Mouse (Mus musculus) left cerebral cortex, postnatal 25 days (tissue): ENCODE results near the gene Adcy4. TPM values are rescaled to one million over a fixed set of nuclear protein-coding genes. Genes with fewer than 3 reads are reported as not detected.
"Not testable (repeated sequence)": the region's sequence is repeated elsewhere in the genome, so short reads cannot be mapped to it uniquely, and the experiment has no call there.

Experiments
- DNase-seq, 2 experiments: peaks; one replicate each; pipeline ENCODE4 v3.0.0; 2022; ENCODE audit warnings: low spot score in 2 of 2, mixed read lengths in 1 of 2
- intact Hi-C: fragments of 180-260 bp; cut with DNase I; formaldehyde crosslinking; loops from one replicate; pipeline ENCODE4 v1.15.1; 2025
- total RNA-seq, 2 experiments: library from RNA; stranded (reverse); gene quantifications; 2 replicates each; pipeline ENCODE4 v1.2.3; 2021

Gene Adcy4
- total RNA-seq, 2 experiments from 2014 or later = 3.8 to 7.1 TPM

GRCm38 (mm10) chr14:55763166-55763565 is 20.7 kb downstream of the Adcy4 start:
- peak in 1 of 2 experiments; percentile 27 for DNase-seq
- intact Hi-C loops = no loop called here

GRCm38 (mm10) chr14:55762001-55762821 is 21.7 kb downstream of the Adcy4 start:
- DNase-seq = peak; percentile 24 to 47
- intact Hi-C loops = no loop called here

GRCm38 (mm10) chr14:55761163-55761562 is 22.7 kb downstream of the Adcy4 start, which contains the start of gene Ltb4r2:
TSS of gene Ltb4r2 (plus strand) at chr14:55761428.
- intact Hi-C loops = no loop called here
- DNase-seq = no peak

- DNase-seq = peak; percentile 85 to 88
- intact Hi-C loops = not testable (repeated sequence)
Measured at GRCm38 (mm10) chr14:55760156-55760555, 23.7 kb downstream of the Adcy4 start.

GRCm38 (mm10) chr14:55758363-55758784 is 25.5 kb downstream of the Adcy4 start, which contains the start of gene Cideb:
TSS of gene Cideb (minus strand) at chr14:55758458.
- peak in 1 of 2 experiments; percentile 62 for DNase-seq
- intact Hi-C loops = no loop called here

- intact Hi-C loops = no loop called here
- DNase-seq = no peak
Measured at GRCm38 (mm10) chr14:55757566-55757965, 26.3 kb downstream of the Adcy4 start.

GRCm38 (mm10) chr14:55747051-55747847 is 36.6 kb downstream of the Adcy4 start:
- intact Hi-C loops = no loop called here

GRCm38 (mm10) chr14:55745861-55746237 is 38.0 kb downstream of the Adcy4 start:
- DNase-seq = no peak
- intact Hi-C loops = loop anchor here (1.0 kb wide), 1 partner anchor 64 kb away; no protein-coding TSS in a partner anchor

More at GRCm38 (mm10) chr14:55747051-55747847, 36.6 kb downstream of the Adcy4 start:
- DNase-seq = no peak

- peak; percentile 86 to 90 for DNase-seq
- intact Hi-C loops = loop anchor here (1.0 kb wide), 1 partner anchor 63 kb away; no protein-coding TSS in a partner anchor
Measured at GRCm38 (mm10) chr14:55745180-55745860, 38.6 kb downstream of the Adcy4 start, which contains the start of the genes Dhrs1 and Nop9. TSS of gene Dhrs1 (minus strand) at chr14:55745690. TSS of gene Nop9 (plus strand) at chr14:55745693.

- DNase-seq = peak; percentile 82 to 88
- intact Hi-C loops = loop anchor here (1.0 to 2.0 kb wide), 2 partner anchors 21 to 114 kb away; partner anchors contain the start of gene Rabggta
Measured at GRCm38 (mm10) chr14:55743711-55744110, 40.2 kb downstream of the Adcy4 start.

- intact Hi-C loops = no loop called here
- no peak for DNase-seq
Measured at GRCm38 (mm10) chr14:55737086-55737687, 46.7 kb downstream of the Adcy4 start.

- no peak for DNase-seq
- intact Hi-C loops = no loop called here
Measured at GRCm38 (mm10) chr14:55735758-55736157, 48.1 kb downstream of the Adcy4 start.

- intact Hi-C loops = no loop called here
- no peak for DNase-seq
Measured at GRCm38 (mm10) chr14:55735334-55735733, 48.6 kb downstream of the Adcy4 start.

- no peak for DNase-seq
- intact Hi-C loops = no loop called here
Measured at GRCm38 (mm10) chr14:55734869-55735268, 49.0 kb downstream of the Adcy4 start.

- no peak for DNase-seq
- intact Hi-C loops = no loop called here
Measured at GRCm38 (mm10) chr14:55733889-55734288, 50.0 kb downstream of the Adcy4 start.

GRCm38 (mm10) chr14:55730531-55731032 is 53.3 kb downstream of the Adcy4 start:
- intact Hi-C loops = no loop called here
- peak; percentile 21 to 74 for DNase-seq

- no peak for DNase-seq
- intact Hi-C loops = no loop called here
Measured at GRCm38 (mm10) chr14:55730116-55730515, 53.8 kb downstream of the Adcy4 start.

GRCm38 (mm10) chr14:55727889-55728685 is 55.8 kb downstream of the Adcy4 start:
- intact Hi-C loops = no loop called here
- DNase-seq = no peak
